Mouse (Mus musculus) embryonic facial prominence, embryonic 10.5 days (tissue): ENCODE measurements around the gene Arid2. TPM values are rescaled to one million over a fixed set of nuclear protein-coding genes. Genes with fewer than 3 reads are reported as not detected.

ENCODE experiments used
- DNase-seq: peaks from one replicate; pipeline ENCODE4 v3.0.0-alpha.2; 2017; ENCODE audit warnings: low spot score
- H3K27ac ChIP-seq: fragments of 300-500 bp; sonication (generic); replicated peaks from 2 replicates; pipeline ENCODE4 v1.5.1; 2016; ENCODE audit warnings: mild to moderate bottlenecking
- H3K27me3 ChIP-seq: fragments of 300-500 bp; sonication (generic); replicated peaks from 2 replicates; pipeline ENCODE4 v1.6.1; 2016; ENCODE audit warnings: low read depth, mild to moderate bottlenecking; ENCODE audit not compliant: poor library complexity, severe bottlenecking
- H3K36me3 ChIP-seq: fragments of 300-500 bp; sonication (generic); replicated peaks from 2 replicates; pipeline ENCODE4 v1.6.1; 2016; ENCODE audit warnings: mild to moderate bottlenecking, moderate library complexity
- H3K4me1 ChIP-seq: fragments of 300-500 bp; sonication (generic); 2 replicates; pipeline ENCODE4 v1.6.1; 2016
- H3K4me3 ChIP-seq: fragments of 300-500 bp; sonication (generic); 2 replicates; pipeline ENCODE4 v1.5.1; 2016; ENCODE audit warnings: mild to moderate bottlenecking, moderate library complexity
- H3K9me3 ChIP-seq: fragments of 300-500 bp; sonication (generic); 2 replicates; pipeline ENCODE4 v1.6.1; 2016; ENCODE audit warnings: mild to moderate bottlenecking
- WGBS: fragments of 180-500 bp; shearing (Covaris S2); methylation state at CpG from one replicate; pipeline ENCODE4 v1.1.7; 2016; 5-methylcytosine and 5-hydroxymethylcytosine counted together
- polyA plus RNA-seq: library from polyadenylated mRNA; unstranded; fragments of >200 nt; fragmentation: Nextera tagmentation; extraction: Ambion mirVana; gene quantifications from 2 replicates; pipeline ENCODE4 v1.2.1, GENCODE M21; 2016

Gene Arid2
- polyA plus RNA-seq, 1 experiment from 2014 or later = 31.2 TPM

GRCm38 (mm10) chr15:96286935-96287292, 404 bp upstream of the Arid2 start:
- no peaks in the 10 kb centered on the region for H3K27me3 ChIP-seq
- peaks cover 39% of the 10 kb centered on the region for H3K4me1 ChIP-seq
- no peaks in the 10 kb centered on the region for H3K9me3 ChIP-seq
- H3K27ac ChIP-seq = peak overlapping the region; percentile 100
- DNase-seq = no peak
- 10% methylated on average over 47 of the region's 63 CpGs for WGBS
- peaks cover 22% of the 10 kb centered on the region for H3K36me3 ChIP-seq
- H3K4me3 ChIP-seq = peak overlapping the region; percentile 96

DNA sequence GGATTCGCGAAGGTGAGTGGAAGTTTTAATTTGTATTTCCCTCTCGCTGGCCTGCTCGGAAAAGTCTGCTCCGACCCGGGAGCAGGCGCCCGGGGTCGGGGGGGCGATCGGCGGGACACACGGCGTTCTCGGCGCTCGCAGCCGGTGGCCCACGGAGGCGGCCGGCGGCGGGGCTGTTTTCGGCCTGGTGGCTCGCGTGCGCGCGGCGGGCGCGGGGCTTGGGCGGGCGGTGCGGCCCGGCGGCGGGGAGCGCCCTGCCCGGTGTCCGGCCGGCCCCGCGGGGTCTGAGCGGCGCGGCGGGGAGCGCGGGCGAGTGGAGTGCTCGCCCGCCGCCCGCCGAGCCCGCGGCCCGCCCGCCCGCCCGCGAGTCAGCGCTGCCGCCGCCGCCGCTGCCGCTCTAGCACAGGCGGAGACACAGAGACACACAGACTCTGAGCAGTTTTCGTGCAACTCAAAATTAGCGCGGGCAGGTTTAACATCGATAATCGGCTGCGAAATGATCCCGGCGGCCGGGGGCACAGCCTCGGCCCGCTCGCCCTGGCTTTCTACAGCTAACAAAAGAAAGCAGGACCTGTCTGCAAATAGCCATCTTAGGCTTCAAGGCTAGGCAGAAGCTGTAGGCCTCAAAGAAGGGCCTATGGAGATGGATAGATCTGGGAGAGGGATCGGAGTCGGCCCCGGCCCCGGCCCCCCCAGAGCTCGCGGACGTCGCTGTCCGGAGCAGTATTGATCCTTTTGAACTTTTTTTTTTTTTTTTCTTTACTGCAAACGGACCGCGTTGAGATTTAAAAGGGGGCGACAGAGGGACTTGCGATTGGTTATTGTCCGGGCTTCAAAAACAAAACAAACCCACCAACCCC, 888 bp downstream of the Arid2 start:
- Histone ChIP-seq H3K36me3 (peaks cover 21% of the 10 kb centered on the region), H3K4me3 (peak overlapping the region; percentile 96), H3K27ac (peak overlapping the region; percentile 100), H3K27me3 (no peaks in the 10 kb centered on the region), H3K9me3 (no peaks in the 10 kb centered on the region), H3K4me1 (peaks cover 28% of the 10 kb centered on the region)
- WGBS = 1% methylated on average over 96 of the region's 97 CpGs
- DNase-seq = peak; percentile 72

DNA sequence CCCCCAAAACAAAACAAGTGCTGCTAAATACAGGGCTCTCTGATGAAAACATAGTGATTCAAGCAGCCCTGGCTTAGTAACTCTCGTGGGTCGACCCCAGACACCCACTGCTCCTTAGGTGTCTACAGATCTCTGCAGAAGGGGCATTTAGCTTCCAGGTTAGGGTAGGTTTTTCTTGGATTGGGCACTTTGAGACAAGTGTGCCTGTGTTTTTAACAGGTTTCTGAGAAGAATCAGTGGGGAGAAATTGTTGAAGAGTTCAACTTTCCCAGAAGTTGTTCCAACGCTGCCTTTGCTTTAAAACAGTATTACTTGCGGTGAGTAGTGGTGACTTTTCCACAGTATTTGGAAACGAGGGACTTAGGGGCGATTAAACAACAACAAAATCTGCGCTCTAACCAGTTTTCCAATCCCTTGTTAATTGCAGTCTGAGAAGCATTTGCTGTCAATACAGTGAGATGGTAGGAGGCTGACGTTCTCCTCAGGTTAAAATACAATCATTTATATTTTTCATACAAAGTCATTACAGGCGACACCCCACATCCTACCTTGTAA, 1.6 kb downstream of the Arid2 start:
- Histone ChIP-seq H3K9me3 (no peaks in the 10 kb centered on the region), H3K27ac (peak overlapping the region; percentile 100), H3K4me3 (peak overlapping the region; percentile 96), H3K27me3 (no peaks in the 10 kb centered on the region), H3K36me3 (peaks cover 22% of the 10 kb centered on the region), H3K4me1 (peaks cover 20% of the 10 kb centered on the region)
- 8% methylated on average over 9 of the region's 9 CpGs for WGBS
- DNase-seq = no peak

DNA sequence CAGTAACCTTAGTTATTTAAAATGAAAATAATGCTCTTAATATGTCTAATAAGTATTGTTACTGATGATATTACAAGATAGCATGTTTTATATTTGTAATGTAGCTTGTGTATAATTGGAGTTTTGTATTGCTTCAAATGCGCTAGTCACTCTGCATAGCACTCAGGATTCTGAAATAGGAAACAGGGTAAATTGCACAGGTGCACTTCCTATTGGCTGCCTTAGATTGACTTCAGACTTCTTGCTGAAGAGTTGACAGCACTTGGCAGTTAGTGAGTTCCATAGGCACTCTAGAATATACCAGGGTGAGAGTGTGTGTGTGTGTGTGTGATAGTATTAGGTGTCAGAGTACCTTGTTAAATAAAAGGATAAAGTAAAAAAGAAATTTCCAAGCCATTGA, 2.7 kb downstream of the Arid2 start:
- Histone ChIP-seq H3K27ac (no peak overlapping the region), H3K36me3 (peaks cover 33% of the 10 kb centered on the region), H3K9me3 (no peaks in the 10 kb centered on the region), H3K4me3 (peak overlapping the region; percentile 96), H3K27me3 (no peaks in the 10 kb centered on the region), H3K4me1 (peaks cover 17% of the 10 kb centered on the region)
- WGBS = 81% methylated on average over 1 of the region's 1 CpGs
- DNase-seq = no peak

DNA sequence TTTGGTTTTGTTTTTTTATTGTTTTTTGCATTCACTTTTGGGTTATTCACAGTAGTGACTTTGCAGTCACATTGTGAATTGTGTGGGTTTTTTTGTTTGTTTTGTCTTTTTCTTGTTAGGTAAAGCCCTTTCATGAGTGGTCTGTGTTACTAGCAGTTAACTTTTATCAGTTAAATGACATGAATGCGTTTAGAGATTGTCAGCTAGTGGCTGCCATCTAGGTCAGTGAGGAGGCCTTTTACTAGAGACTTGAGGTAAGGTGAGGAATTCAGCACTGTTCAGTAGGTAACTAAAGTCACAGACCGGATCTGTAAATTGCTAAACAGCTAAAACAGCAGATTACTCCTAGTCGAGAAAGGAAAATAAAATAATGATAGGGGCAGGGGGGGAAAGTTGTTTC, 6.1 kb downstream of the Arid2 start:
- peaks cover 17% of the 10 kb centered on the region for H3K4me1 ChIP-seq
- H3K36me3 ChIP-seq = peaks cover 52% of the 10 kb centered on the region
- no peak overlapping the region for H3K27ac ChIP-seq
- H3K27me3 ChIP-seq = no peaks in the 10 kb centered on the region
- no peaks in the 10 kb centered on the region for H3K9me3 ChIP-seq
- WGBS = 82% methylated on average over 3 of the region's 3 CpGs
- H3K4me3 ChIP-seq = no peak overlapping the region
- DNase-seq = no peak

- Histone ChIP-seq H3K27ac (no peak overlapping the region), H3K9me3 (no peaks in the 10 kb centered on the region), H3K27me3 (no peaks in the 10 kb centered on the region), H3K36me3 (peaks cover 61% of the 10 kb centered on the region), H3K4me1 (no peaks in the 10 kb centered on the region), H3K4me3 (no peak overlapping the region)
- no peak for DNase-seq
- WGBS = 87% methylated on average over 9 of the region's 9 CpGs
Observed at GRCm38 (mm10) chr15:96297078-96297590, 9.8 kb downstream of the Arid2 start.

DNA sequence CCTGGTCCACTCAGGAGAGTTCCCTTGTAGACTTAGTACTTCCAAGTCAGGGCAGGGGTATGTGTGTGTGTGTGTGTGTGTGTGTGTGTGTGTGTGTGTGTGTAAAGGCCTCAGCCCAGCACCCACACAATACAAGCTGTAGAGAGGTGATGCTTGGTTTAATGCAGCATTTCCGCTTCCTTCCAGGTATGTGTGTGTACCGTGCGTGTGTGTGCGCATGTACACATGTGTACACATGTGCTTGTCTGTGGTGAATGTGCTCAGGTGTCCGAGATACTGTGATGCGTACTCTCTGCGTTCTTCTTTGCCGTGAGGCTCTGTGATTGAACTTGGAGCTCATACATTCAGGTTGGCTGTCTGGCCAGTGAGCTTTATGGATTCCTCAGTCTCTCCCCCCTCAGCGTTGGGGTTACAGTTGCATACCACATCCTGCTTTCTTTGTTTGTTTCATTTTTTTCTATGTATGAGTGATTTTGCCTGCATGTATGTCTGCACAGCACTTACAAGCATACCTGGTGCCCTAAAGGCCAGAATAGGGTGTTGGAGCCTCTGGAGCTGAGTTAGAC, 10.4 kb downstream of the Arid2 start:
- no peak overlapping the region for H3K27ac ChIP-seq
- H3K27me3 ChIP-seq = no peaks in the 10 kb centered on the region
- H3K36me3 ChIP-seq = peaks cover 63% of the 10 kb centered on the region
- no peak overlapping the region for H3K4me3 ChIP-seq
- H3K9me3 ChIP-seq = no peaks in the 10 kb centered on the region
- DNase-seq = no peak
- WGBS = 95% methylated on average over 9 of the region's 9 CpGs
- no peaks in the 10 kb centered on the region for H3K4me1 ChIP-seq

DNA sequence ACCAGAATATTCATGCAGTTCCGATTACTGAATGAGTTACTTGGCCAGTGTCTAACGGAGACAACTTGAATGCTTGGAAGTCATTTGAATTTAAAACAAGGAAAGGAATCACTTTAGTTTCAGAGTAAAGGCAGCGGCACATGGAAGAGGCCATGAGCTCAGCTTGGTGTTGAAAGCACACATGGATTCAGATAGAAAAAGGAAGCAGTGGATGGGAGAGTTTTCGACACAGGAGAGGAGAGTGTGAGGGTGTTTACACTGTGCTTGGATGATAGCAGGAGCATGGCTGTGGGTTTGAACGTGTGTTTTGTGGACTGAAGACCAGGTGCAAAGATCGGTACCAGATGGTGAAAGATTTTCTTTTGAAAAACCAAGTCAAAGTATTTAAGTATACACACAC, 22.0 kb downstream of the Arid2 start:
- Histone ChIP-seq H3K4me1 (no peaks in the 10 kb centered on the region), H3K9me3 (no peaks in the 10 kb centered on the region), H3K27ac (no peak overlapping the region), H3K27me3 (no peaks in the 10 kb centered on the region), H3K4me3 (no peak overlapping the region), H3K36me3 (peaks cover 69% of the 10 kb centered on the region)
- DNase-seq = no peak
- WGBS = 84% methylated on average over 6 of the region's 6 CpGs

GRCm38 (mm10) chr15:96312902-96313301, 25.6 kb downstream of the Arid2 start:
- no peak overlapping the region for H3K4me3 ChIP-seq
- DNase-seq = no peak
- H3K9me3 ChIP-seq = no peaks in the 10 kb centered on the region
- peaks cover 55% of the 10 kb centered on the region for H3K36me3 ChIP-seq
- H3K4me1 ChIP-seq = no peaks in the 10 kb centered on the region
- no peaks in the 10 kb centered on the region for H3K27me3 ChIP-seq
- 95% methylated on average over 1 of the region's 1 CpGs for WGBS
- H3K27ac ChIP-seq = no peak overlapping the region

- H3K27ac ChIP-seq = no peak overlapping the region
- WGBS = 87% methylated on average over 1 of the region's 1 CpGs
- peaks cover 51% of the 10 kb centered on the region for H3K36me3 ChIP-seq
- H3K9me3 ChIP-seq = no peaks in the 10 kb centered on the region
- no peak overlapping the region for H3K4me3 ChIP-seq
- no peak for DNase-seq
- H3K4me1 ChIP-seq = no peaks in the 10 kb centered on the region
- H3K27me3 ChIP-seq = no peaks in the 10 kb centered on the region
Observed at GRCm38 (mm10) chr15:96315664-96316063, 28.3 kb downstream of the Arid2 start.

GRCm38 (mm10) chr15:96319335-96319734, 32.0 kb downstream of the Arid2 start:
- WGBS = 87% methylated on average over 8 of the region's 8 CpGs
- Histone ChIP-seq H3K4me1 (no peaks in the 10 kb centered on the region), H3K9me3 (no peaks in the 10 kb centered on the region), H3K36me3 (peaks cover 36% of the 10 kb centered on the region), H3K27me3 (no peaks in the 10 kb centered on the region), H3K27ac (no peak overlapping the region), H3K4me3 (no peak overlapping the region)
- no peak for DNase-seq

- no peaks in the 10 kb centered on the region for H3K27me3 ChIP-seq
- WGBS = 94% methylated on average over 7 of the region's 7 CpGs
- H3K9me3 ChIP-seq = no peaks in the 10 kb centered on the region
- no peak overlapping the region for H3K27ac ChIP-seq
- no peaks in the 10 kb centered on the region for H3K4me1 ChIP-seq
- H3K4me3 ChIP-seq = no peak overlapping the region
- no peak for DNase-seq
- H3K36me3 ChIP-seq = peaks cover 47% of the 10 kb centered on the region
Observed at GRCm38 (mm10) chr15:96325726-96326328, 38.5 kb downstream of the Arid2 start.
